Mouse (Mus musculus) kidney, adult 18-20 months (tissue): Measurements from ENCODE around the gene Chd1.
"Not testable (repeated sequence)": the region's sequence is repeated elsewhere in the genome, so short reads cannot be mapped to it uniquely, and the experiment has no call there.

Experiments
- DNase-seq: peaks from one replicate; pipeline ENCODE4 v3.0.0; 2021

Chd1 gene

GRCm38 (mm10) chr17:15737346-15737917, 32.7 kb downstream of the Chd1 start:
- DNase-seq: no peak

DNA sequence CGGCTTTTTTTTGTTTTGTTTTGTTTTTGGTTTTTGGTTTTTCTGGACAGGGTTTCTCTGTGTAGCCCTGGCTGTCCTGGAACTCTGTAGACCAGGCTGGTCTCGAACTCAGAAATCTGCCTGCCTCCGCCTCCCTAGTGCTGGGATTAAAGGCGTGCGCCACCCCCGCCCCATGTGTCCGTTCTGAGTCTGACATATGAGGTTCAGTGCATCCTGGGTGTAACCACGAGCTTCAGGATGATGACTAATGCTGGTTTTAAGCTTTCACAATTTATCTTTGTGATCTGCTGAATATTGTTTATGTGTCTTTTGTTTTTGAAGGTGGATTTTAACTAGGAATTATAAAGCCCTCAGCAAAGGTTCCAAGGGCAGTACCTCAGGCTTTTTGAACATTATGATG, 37.1 kb downstream of the Chd1 start:
- no peak for DNase-seq

DNA sequence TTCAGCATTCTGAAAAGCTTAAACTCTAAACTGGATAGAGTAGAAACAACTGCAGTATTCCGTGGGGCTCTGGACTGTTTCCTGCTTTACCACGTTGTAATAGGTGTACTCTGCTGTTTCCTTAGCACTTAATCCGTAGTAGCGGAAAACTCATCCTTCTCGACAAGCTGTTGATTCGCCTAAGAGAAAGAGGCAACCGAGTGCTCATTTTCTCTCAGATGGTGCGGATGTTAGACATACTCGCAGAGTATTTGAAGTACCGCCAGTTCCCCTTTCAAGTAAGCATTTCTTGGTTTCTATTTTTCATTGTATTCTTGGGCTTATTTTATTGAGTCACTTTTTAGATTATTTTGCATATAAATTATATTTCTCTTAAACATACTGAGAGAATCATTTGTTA, 38.2 kb downstream of the Chd1 start:
- DNase-seq: no peak

DNA sequence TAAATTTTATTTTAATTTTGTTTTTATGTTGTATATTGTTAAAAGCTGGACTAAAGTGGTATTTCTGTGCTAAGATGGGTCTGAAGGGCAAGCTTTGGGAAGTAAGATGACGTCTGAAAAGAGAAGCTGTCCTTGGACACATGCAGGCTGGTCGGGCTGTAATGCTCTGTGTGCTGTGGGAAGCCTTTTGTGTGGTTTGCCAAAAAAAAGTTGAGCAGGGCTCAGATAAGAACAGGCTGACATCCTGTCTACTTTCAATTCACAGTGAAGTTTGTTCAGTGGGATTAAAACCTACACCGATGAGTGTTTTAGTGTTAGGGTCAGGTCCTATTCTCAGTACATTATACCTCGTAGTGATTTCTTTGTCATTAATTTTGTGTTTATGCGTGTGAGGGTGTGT, 38.6 kb downstream of the Chd1 start:
- no peak for DNase-seq

GRCm38 (mm10) chr17:15746696-15747095, 41.9 kb downstream of the Chd1 start:
- no peak for DNase-seq

GRCm38 (mm10) chr17:15748022-15748421, 43.3 kb downstream of the Chd1 start:
- no peak for DNase-seq

GRCm38 (mm10) chr17:15751264-15751663, 46.5 kb downstream of the Chd1 start:
- not testable (repeated sequence) for DNase-seq

- DNase-seq: no peak
Observed at GRCm38 (mm10) chr17:15761191-15761590, 56.4 kb downstream of the Chd1 start.

DNA sequence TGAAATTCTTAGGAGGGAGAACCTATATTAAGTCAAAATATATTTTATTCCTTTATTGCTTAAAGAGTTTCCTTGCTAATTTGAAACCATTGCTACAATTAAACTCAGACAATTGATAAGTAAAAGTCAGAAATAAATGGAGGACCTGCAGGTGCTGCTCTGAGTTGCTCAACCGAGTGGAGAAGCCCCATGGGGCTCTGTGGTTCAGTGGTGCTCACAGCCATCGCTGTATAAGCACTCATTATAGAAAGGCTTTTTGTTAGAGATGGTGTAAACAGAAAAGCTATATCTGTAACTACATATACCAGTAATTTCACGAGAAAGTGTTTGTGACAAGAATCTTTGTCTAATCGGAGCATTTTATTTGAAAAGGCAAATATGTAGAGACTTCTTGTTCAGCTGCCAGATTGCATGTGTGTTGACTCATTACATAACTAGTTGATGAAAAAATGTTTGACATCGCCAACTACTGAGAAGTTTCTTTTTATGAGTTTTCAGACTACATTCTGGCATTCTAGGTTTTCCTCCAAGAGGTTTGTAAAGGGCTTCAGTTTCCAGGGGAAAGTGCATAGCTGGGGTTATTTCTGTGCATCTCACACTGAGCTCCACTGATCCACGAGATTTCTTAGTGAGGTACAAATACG, 64.4 kb downstream of the Chd1 start:
- DNase-seq: no peak

GRCm38 (mm10) chr17:15773956-15774355, 69.2 kb downstream of the Chd1 start:
- no peak for DNase-seq

- no peak for DNase-seq
Observed at GRCm38 (mm10) chr17:15774565-15775215, 69.9 kb downstream of the Chd1 start.

GRCm38 (mm10) chr17:15776349-15776748, 71.6 kb downstream of the Chd1 start:
- no peak for DNase-seq

- DNase-seq: no peak
Observed at GRCm38 (mm10) chr17:15777979-15778378, 73.2 kb downstream of the Chd1 start.

GRCm38 (mm10) chr17:15787036-15787435, 82.3 kb downstream of the Chd1 start:
- DNase-seq: no peak

- DNase-seq: no peak
Observed at GRCm38 (mm10) chr17:15790716-15791115, 85.9 kb downstream of the Chd1 start.

DNA sequence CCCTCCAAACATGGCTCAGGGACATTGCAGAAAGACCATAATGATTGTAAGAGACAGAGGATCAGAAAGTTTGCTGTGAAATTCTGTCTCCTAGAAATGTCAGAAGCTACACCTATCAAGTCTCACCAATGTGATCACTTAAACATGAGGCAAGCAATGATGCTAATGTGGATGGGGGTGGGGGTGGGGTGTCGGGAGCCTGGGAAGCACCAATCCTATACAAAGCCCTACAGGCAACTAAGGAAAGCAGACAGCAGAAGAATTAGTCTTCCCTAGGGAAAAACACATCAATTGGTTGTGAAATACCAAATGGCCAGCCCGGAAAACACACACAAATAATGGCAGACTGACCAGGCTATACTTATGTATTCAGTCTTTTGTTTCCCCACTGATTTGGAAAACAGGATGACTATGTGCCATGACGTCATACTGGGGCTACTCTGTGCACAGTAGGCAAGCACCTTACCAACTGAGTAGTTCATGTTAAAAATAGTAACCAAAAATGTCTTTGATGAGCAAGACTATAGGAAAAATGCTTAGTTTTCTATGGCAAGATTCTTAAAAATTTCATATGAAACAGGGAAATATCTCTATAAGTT, 94.5 kb downstream of the Chd1 start:
- DNase-seq: no peak

- DNase-seq: no peak
Observed at GRCm38 (mm10) chr17:15804008-15804812, 99.4 kb downstream of the Chd1 start.

GRCm38 (mm10) chr17:15807295-15807984, 102.7 kb downstream of the Chd1 start:
- DNase-seq: no peak

DNA sequence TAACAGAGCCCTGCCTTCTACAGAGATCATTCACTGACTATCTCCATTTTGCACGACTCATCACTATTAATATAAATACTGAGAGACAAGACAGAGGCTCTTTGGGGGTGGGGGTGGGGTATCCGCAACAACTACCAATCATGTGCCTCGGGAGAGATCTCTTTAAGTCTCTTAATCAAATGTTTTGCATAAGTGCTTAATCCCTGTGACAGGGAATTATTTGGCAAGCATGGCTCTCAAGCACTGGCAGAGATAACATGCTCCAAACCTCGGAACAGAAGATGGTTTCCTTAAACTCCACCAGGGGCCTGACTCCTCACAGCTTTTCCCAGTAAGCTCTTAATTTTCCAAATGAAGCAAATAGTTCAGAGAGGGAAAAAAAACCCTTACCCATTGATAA, 103.2 kb downstream of the Chd1 start:
- no peak for DNase-seq

GRCm38 (mm10) chr17:15808468-15809374, 104.0 kb downstream of the Chd1 start:
- DNase-seq: no peak

GRCm38 (mm10) chr17:15809949-15810348, 105.2 kb downstream of the Chd1 start:
- DNase-seq: no peak
